Mouse (Mus musculus): ENCODE measurements around the gene Myl9.

- TF ChIP-seq CTCF (IDR thresholded peaks at IDR 0.05; ENCODE audit: low read depth, low read length) (no peak), POLR2A (IDR thresholded peaks at IDR 0.05; ENCODE audit: insufficient read depth, low read length) (no peak)
Observed at GRCm38 (mm10) chr2:156781281-156781680, 6.1 kb downstream of the Myl9 start.
